Mouse (Mus musculus) kidney, adult 2 months (tissue): ENCODE measurements around the gene Fxyd6.

Source experiments
- CTCF ChIP-seq: fragments of 200-500 bp; conservative IDR thresholded peaks from 2 replicates; pipeline ENCODE4 v1.5.1; 2011; ENCODE audit warnings: low read depth, mild to moderate bottlenecking, control low read depth, low read length, moderate library complexity, mixed read lengths; ENCODE audit not compliant: insufficient read depth, insufficient read length
- POLR2A ChIP-seq: fragments of 200-500 bp; IDR thresholded peaks from one replicate; pipeline ENCODE4 v1.6.1; 2011; ENCODE audit warnings: low read depth, low read length, control low read depth

DNA sequence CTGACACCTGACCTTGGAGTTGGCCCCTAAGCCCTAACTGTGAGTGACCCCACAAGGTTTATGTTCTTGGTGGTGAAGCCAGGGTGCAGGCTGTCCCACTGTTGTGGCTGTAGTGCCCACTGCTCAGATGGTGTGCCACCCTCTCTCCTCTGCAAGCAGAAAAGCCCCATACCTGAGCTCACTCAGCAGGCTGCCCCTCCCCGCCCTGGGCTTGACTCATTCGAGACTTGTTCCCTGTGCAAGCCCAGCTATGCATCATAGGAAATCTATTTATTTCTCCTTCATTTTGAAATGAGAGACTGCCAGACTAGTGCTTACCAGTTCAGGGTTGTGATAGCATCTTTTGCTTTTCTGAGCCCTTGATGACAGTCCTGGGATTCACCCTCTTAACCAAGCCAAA, 32.6 kb upstream of the Fxyd6 start:
- no peak for TF ChIP-seq CTCF
- TF ChIP-seq POLR2A = no peak
